Mouse (Mus musculus) MEL-GATA-1-ER (cell line): ENCODE data around the gene Sez6l.

ENCODE experiments used
- DNase-seq: peaks from one replicate; pipeline ENCODE4 v3.0.0-alpha.2; 2012; ENCODE audit warnings: low read depth; ENCODE audit errors: extremely low read depth

Sez6l gene

GRCm38 (mm10) chr5:112498921-112499917, 77.8 kb downstream of the Sez6l start:
- DNase-seq, result no peak

GRCm38 (mm10) chr5:112496753-112497369, 80.1 kb downstream of the Sez6l start:
- no peak for DNase-seq

GRCm38 (mm10) chr5:112493492-112493891, 83.5 kb downstream of the Sez6l start:
- no peak for DNase-seq

- DNase-seq, result no peak
These were observed 85.5 kb downstream of the Sez6l start for GRCm38 (mm10) chr5:112491489-112491888.

GRCm38 (mm10) chr5:112488101-112488776, 88.7 kb downstream of the Sez6l start:
- no peak for DNase-seq

- no peak for DNase-seq
These were observed 89.5 kb downstream of the Sez6l start for GRCm38 (mm10) chr5:112487504-112487903.

- DNase-seq, result no peak
These were observed 90.6 kb downstream of the Sez6l start for GRCm38 (mm10) chr5:112486415-112486814.

GRCm38 (mm10) chr5:112484924-112485715, 91.9 kb downstream of the Sez6l start:
- no peak for DNase-seq

GRCm38 (mm10) chr5:112483030-112483429, 94.0 kb downstream of the Sez6l start:
- DNase-seq, result no peak

- no peak for DNase-seq
These were observed 94.4 kb downstream of the Sez6l start for GRCm38 (mm10) chr5:112482551-112482950.

GRCm38 (mm10) chr5:112481946-112482410, 95.0 kb downstream of the Sez6l start:
- no peak for DNase-seq

GRCm38 (mm10) chr5:112473453-112473852, 103.5 kb downstream of the Sez6l start:
- no peak for DNase-seq

GRCm38 (mm10) chr5:112470144-112470543, 106.8 kb downstream of the Sez6l start:
- no peak for DNase-seq

- no peak for DNase-seq
These were observed 107.9 kb downstream of the Sez6l start for GRCm38 (mm10) chr5:112468986-112469581.

- DNase-seq, result no peak
These were observed 110.7 kb downstream of the Sez6l start for GRCm38 (mm10) chr5:112466331-112466730.

- DNase-seq, result no peak
These were observed 117.1 kb downstream of the Sez6l start for GRCm38 (mm10) chr5:112459903-112460302.

- no peak for DNase-seq
These were observed 121.9 kb downstream of the Sez6l start for GRCm38 (mm10) chr5:112454966-112455555.

- DNase-seq, result no peak
These were observed 123.9 kb downstream of the Sez6l start for GRCm38 (mm10) chr5:112453088-112453487.

GRCm38 (mm10) chr5:112448747-112449440, 128.1 kb downstream of the Sez6l start, which contains the start of gene Gm6588:
Gm6588 (plus strand) TSS chr5:112449426.
- DNase-seq, result no peak
